Mouse (Mus musculus) thymus, postnatal 14 days (tissue): Measurements from ENCODE around the gene Rapsn.
"Not testable (repeated sequence)": the region's sequence is repeated elsewhere in the genome, so short reads cannot be mapped to it uniquely, and the experiment has no call there.

Source experiments
- DNase-seq: peaks from one replicate; pipeline ENCODE4 v3.0.0; 2021

The Rapsn gene

GRCm38 (mm10) chr2:91035385-91035784, at the start of gene Rapsn:
Gene Rapsn, plus strand, starts transcription at chr2:91035620.
- DNase-seq, result no peak

GRCm38 (mm10) chr2:90986055-90986454, 49.4 kb upstream of the Rapsn start:
- no peak for DNase-seq

- DNase-seq, result no peak
Observed at GRCm38 (mm10) chr2:91008536-91008935, 26.9 kb upstream of the Rapsn start.

- no peak for DNase-seq
Observed at GRCm38 (mm10) chr2:91013881-91014280, 21.5 kb upstream of the Rapsn start.

- no peak for DNase-seq
Observed at GRCm38 (mm10) chr2:91015386-91015785, 20.0 kb upstream of the Rapsn start.

GRCm38 (mm10) chr2:91018061-91018788, 17.2 kb upstream of the Rapsn start:
- DNase-seq, result no peak

- DNase-seq, result no peak
Observed at GRCm38 (mm10) chr2:91019911-91020310, 15.5 kb upstream of the Rapsn start.

- not testable (repeated sequence) for DNase-seq
Observed at GRCm38 (mm10) chr2:91022266-91022665, 13.2 kb upstream of the Rapsn start.

GRCm38 (mm10) chr2:91023131-91023530, 12.3 kb upstream of the Rapsn start:
- DNase-seq, result no peak

- DNase-seq, result no peak
Observed at GRCm38 (mm10) chr2:91023956-91024355, 11.5 kb upstream of the Rapsn start.

GRCm38 (mm10) chr2:91025081-91025516, 10.3 kb upstream of the Rapsn start:
- DNase-seq, result no peak

GRCm38 (mm10) chr2:91026491-91026890, 8.9 kb upstream of the Rapsn start:
- no peak for DNase-seq

GRCm38 (mm10) chr2:91027391-91028214, 7.8 kb upstream of the Rapsn start:
- no peak for DNase-seq

GRCm38 (mm10) chr2:91031216-91031615, 4.2 kb upstream of the Rapsn start:
- no peak for DNase-seq

GRCm38 (mm10) chr2:91033000-91033399, 2.4 kb upstream of the Rapsn start:
- no peak for DNase-seq

- DNase-seq, result no peak
Observed at GRCm38 (mm10) chr2:91041786-91042185, 6.4 kb downstream of the Rapsn start.

GRCm38 (mm10) chr2:91042651-91043398, 7.4 kb downstream of the Rapsn start:
- DNase-seq, result peak; percentile 46

GRCm38 (mm10) chr2:91044727-91045126, 9.3 kb downstream of the Rapsn start:
- no peak for DNase-seq

- DNase-seq, result not testable (repeated sequence)
Observed at GRCm38 (mm10) chr2:91045805-91046204, 10.4 kb downstream of the Rapsn start.

GRCm38 (mm10) chr2:91047359-91047758, 11.9 kb downstream of the Rapsn start:
- no peak for DNase-seq

- DNase-seq, result no peak
Observed at GRCm38 (mm10) chr2:91051917-91052316, 16.5 kb downstream of the Rapsn start.

GRCm38 (mm10) chr2:91052752-91053151, 17.3 kb downstream of the Rapsn start:
- DNase-seq, result no peak

GRCm38 (mm10) chr2:91053181-91053933, 17.9 kb downstream of the Rapsn start:
- no peak for DNase-seq
